Mouse (Mus musculus): Measurements from ENCODE around the gene Kcnk5. TPM values are rescaled to one million over a fixed set of nuclear protein-coding genes. Genes with fewer than 3 reads are reported as not detected.

Gene Kcnk5
- polyA plus RNA-seq, 1 experiment from 2014 or later = 4.5 TPM

DNA sequence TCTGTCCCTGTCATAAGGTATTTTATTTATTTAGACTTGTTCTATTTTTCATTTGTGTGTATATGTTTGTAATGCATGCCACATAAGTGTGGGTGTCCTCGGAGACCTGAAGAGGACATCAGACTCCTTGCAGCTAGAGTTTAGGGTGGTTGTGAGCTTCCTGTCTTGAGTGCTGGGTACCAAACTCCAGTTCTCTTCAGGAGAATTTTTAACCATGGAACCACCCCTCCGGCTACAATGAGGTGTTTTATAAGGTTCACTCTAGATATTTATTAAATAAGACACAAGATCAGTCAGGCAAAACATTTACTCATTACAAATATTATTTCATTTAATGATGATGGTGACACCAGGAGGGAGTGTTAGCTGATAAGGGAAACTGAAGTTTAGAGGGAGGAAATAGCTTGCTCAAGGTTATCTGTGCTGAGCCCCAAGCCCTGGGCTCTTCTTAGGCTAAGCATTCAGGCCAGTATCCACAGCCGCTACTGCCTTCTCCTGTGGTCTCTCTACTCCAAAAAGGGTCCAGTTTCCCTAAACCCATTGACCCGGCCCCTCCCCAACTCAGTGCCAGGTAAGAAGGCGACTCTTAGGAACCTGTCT lies 9.6 kb upstream of the Kcnk5 start:
- Histone ChIP-seq H3K9me3 (replicated peaks; ENCODE audit: control insufficient read depth, low read length) (no peaks in the 10 kb centered on the region), H3K27ac (replicated peaks; ENCODE audit: low read depth, low read length) (no peak overlapping the region), H3K4me1 (ENCODE audit: control insufficient read depth, insufficient read depth, low read length) (no peaks in the 10 kb centered on the region), H3K9ac (replicated peaks; ENCODE audit: low read length) (no peak overlapping the region), H3K4me3 (ENCODE audit: low read depth, low read length) (no peak overlapping the region), H3K4me2 (ENCODE audit: low read depth, low read length) (no peak overlapping the region), H3K27me3 (ENCODE audit: control insufficient read depth, insufficient read depth, low read length) (no peaks in the 10 kb centered on the region), H3K36me3 (replicated peaks; ENCODE audit: control insufficient read depth, insufficient read depth, low read depth, low read length) (no peaks in the 10 kb centered on the region)
- ATAC-seq (replicated peaks; ENCODE audit: insufficient number of reproducible peaks, low FRiP score, low TSS enrichment, low read depth) = no peak
- DNase-seq (ENCODE audit: low spot score) = no peak
- 82% methylated on average over 5 of the region's 5 CpGs for WGBS

DNA sequence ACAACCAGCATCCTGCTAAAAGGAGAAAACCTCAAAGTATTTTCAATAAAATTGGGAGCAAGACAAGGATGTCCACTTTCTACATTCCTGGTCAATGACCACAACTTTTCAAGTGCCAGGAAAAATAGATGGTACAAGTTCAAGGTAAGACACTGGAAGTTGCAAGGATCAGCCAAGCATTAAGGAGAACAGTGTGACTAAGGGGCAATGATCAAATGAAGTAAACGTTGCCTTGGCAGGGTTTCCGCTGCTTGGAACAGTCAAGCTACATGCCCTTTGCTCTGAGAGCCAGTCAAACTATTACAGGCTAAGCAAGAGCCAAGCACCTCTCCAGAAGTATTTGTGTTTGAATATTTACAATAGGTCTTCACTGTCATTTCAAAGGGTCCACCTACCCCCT lies 8.1 kb upstream of the Kcnk5 start:
- Histone ChIP-seq H3K9ac (replicated peaks; ENCODE audit: low read length) (no peak overlapping the region), H3K9me3 (replicated peaks; ENCODE audit: control insufficient read depth, low read length) (no peaks in the 10 kb centered on the region)
- 75% methylated on average over 2 of the region's 2 CpGs for WGBS

GRCm38 (mm10) chr14:20185426-20185825 lies 3.8 kb upstream of the Kcnk5 start:
- DNase-seq (ENCODE audit: low spot score) = no peak

More for the DNA sequence above, 8.1 kb upstream of the Kcnk5 start:
- DNase-seq (ENCODE audit: low spot score) = no peak
- H3K4me2 ChIP-seq (ENCODE audit: low read depth, low read length) = no peak overlapping the region
- H3K36me3 ChIP-seq (replicated peaks; ENCODE audit: control insufficient read depth, insufficient read depth, low read depth, low read length) = no peaks in the 10 kb centered on the region
- H3K27me3 ChIP-seq (ENCODE audit: control insufficient read depth, insufficient read depth, low read length) = no peaks in the 10 kb centered on the region
- ATAC-seq (replicated peaks; ENCODE audit: insufficient number of reproducible peaks, low FRiP score, low TSS enrichment, low read depth) = no peak
- no peaks in the 10 kb centered on the region for H3K4me1 ChIP-seq (ENCODE audit: control insufficient read depth, insufficient read depth, low read length)
- H3K4me3 ChIP-seq (ENCODE audit: low read depth, low read length) = no peak overlapping the region
- no peak overlapping the region for H3K27ac ChIP-seq (replicated peaks; ENCODE audit: low read depth, low read length)

GRCm38 (mm10) chr14:20183701-20184100 lies 2.1 kb upstream of the Kcnk5 start:
- no peaks in the 10 kb centered on the region for H3K9me3 ChIP-seq (replicated peaks; ENCODE audit: control insufficient read depth, low read length)
- H3K36me3 ChIP-seq (replicated peaks; ENCODE audit: control insufficient read depth, insufficient read depth, low read depth, low read length) = no peaks in the 10 kb centered on the region
- no peak overlapping the region for H3K4me2 ChIP-seq (ENCODE audit: low read depth, low read length)
- H3K4me1 ChIP-seq (ENCODE audit: control insufficient read depth, insufficient read depth, low read length) = peaks cover 6% of the 10 kb centered on the region
- ATAC-seq (replicated peaks; ENCODE audit: insufficient number of reproducible peaks, low FRiP score, low TSS enrichment, low read depth) = no peak
- H3K27ac ChIP-seq (replicated peaks; ENCODE audit: low read depth, low read length) = no peak overlapping the region
- DNase-seq (ENCODE audit: low spot score) = no peak
- no peaks in the 10 kb centered on the region for H3K27me3 ChIP-seq (ENCODE audit: control insufficient read depth, insufficient read depth, low read length)
- no peak overlapping the region for H3K9ac ChIP-seq (replicated peaks; ENCODE audit: low read length)
- WGBS = 61% methylated on average over 5 of the region's 5 CpGs
- H3K4me3 ChIP-seq (ENCODE audit: low read depth, low read length) = no peak overlapping the region

More at GRCm38 (mm10) chr14:20185426-20185825, 3.8 kb upstream of the Kcnk5 start:
- Histone ChIP-seq H3K9me3 (replicated peaks; ENCODE audit: control insufficient read depth, low read length) (no peaks in the 10 kb centered on the region), H3K27ac (replicated peaks; ENCODE audit: low read depth, low read length) (no peak overlapping the region), H3K27me3 (ENCODE audit: control insufficient read depth, insufficient read depth, low read length) (no peaks in the 10 kb centered on the region), H3K4me2 (ENCODE audit: low read depth, low read length) (no peak overlapping the region), H3K36me3 (replicated peaks; ENCODE audit: control insufficient read depth, insufficient read depth, low read depth, low read length) (no peaks in the 10 kb centered on the region), H3K4me1 (ENCODE audit: control insufficient read depth, insufficient read depth, low read length) (peaks cover 6% of the 10 kb centered on the region), H3K9ac (replicated peaks; ENCODE audit: low read length) (no peak overlapping the region), H3K4me3 (ENCODE audit: low read depth, low read length) (no peak overlapping the region)
- ATAC-seq (replicated peaks; ENCODE audit: insufficient number of reproducible peaks, low FRiP score, low TSS enrichment, low read depth) = no peak
- 78% methylated on average over 9 of the region's 9 CpGs for WGBS

DNA sequence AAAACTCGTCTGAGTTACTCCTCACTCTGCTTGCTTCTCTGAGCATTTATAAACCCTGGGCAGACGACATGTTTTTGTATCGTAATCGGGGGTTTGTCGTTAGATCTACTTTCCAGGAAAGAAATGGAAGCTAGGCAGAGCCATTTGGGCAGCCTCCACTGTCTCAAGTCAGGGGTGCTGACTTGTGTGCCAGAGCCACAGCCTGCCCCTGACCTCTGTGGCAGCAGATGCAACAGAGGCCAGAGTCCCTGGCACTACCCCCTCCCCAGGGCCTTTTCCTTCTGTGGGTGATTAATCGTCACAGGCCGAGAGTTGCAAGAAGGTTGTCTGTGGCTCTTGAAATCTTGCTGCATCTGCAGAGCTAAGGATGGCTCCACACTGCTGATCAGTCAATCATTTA lies 987 bp upstream of the Kcnk5 start:
- Histone ChIP-seq H3K27ac (replicated peaks; ENCODE audit: low read depth, low read length) (no peak overlapping the region), H3K9me3 (replicated peaks; ENCODE audit: control insufficient read depth, low read length) (no peaks in the 10 kb centered on the region), H3K4me2 (ENCODE audit: low read depth, low read length) (no peak overlapping the region), H3K9ac (replicated peaks; ENCODE audit: low read length) (no peak overlapping the region), H3K27me3 (ENCODE audit: control insufficient read depth, insufficient read depth, low read length) (no peaks in the 10 kb centered on the region), H3K36me3 (replicated peaks; ENCODE audit: control insufficient read depth, insufficient read depth, low read depth, low read length) (no peaks in the 10 kb centered on the region), H3K4me1 (ENCODE audit: control insufficient read depth, insufficient read depth, low read length) (peaks cover 6% of the 10 kb centered on the region), H3K4me3 (ENCODE audit: low read depth, low read length) (no peak overlapping the region)
- 70% methylated on average over 7 of the region's 7 CpGs for WGBS
- ATAC-seq (replicated peaks; ENCODE audit: insufficient number of reproducible peaks, low FRiP score, low TSS enrichment, low read depth) (no peak), DNase-seq (ENCODE audit: low spot score) (no peak)

DNA sequence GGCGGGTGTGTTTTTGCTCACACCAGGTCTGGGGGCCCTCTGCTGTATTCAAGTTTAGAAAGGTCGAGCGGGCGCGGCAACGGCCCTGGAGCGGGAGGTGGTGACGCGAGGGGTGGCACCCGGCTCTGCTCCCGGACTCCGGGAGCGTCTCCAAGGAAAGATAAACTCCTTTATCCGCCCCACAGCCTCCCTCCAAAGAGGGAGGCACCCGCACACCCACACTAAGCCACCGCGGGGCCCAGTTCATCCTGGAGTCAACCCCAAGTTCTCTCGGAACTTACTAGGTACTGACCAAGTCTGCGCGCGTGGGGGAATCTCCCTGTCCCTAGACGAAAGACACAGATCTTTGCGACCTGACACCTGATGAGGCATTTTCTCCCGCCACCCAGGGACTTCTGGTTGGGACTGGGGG lies 852 bp downstream of the Kcnk5 start:
- H3K27ac ChIP-seq (replicated peaks; ENCODE audit: low read depth, low read length) = no peak overlapping the region
- peaks cover 8% of the 10 kb centered on the region for H3K4me1 ChIP-seq (ENCODE audit: control insufficient read depth, insufficient read depth, low read length)
- peak overlapping the region; percentile 61 for H3K9ac ChIP-seq (replicated peaks; ENCODE audit: low read length)
- peak overlapping the region; percentile 91 for H3K4me2 ChIP-seq (ENCODE audit: low read depth, low read length)
- ATAC-seq (replicated peaks; ENCODE audit: insufficient number of reproducible peaks, low FRiP score, low TSS enrichment, low read depth) (no peak), DNase-seq (ENCODE audit: low spot score) (no peak)
- WGBS = under 1% methylated on average over 24 of the region's 24 CpGs
- H3K4me3 ChIP-seq (ENCODE audit: low read depth, low read length) = peak overlapping the region; percentile 51
- H3K36me3 ChIP-seq (replicated peaks; ENCODE audit: control insufficient read depth, insufficient read depth, low read depth, low read length) = no peaks in the 10 kb centered on the region
- H3K9me3 ChIP-seq (replicated peaks; ENCODE audit: control insufficient read depth, low read length) = no peaks in the 10 kb centered on the region
- no peaks in the 10 kb centered on the region for H3K27me3 ChIP-seq (ENCODE audit: control insufficient read depth, insufficient read depth, low read length)

GRCm38 (mm10) chr14:20180304-20180703 lies 1.3 kb downstream of the Kcnk5 start:
- Histone ChIP-seq H3K27ac (replicated peaks; ENCODE audit: low read depth, low read length) (no peak overlapping the region), H3K36me3 (replicated peaks; ENCODE audit: control insufficient read depth, insufficient read depth, low read depth, low read length) (no peaks in the 10 kb centered on the region), H3K4me1 (ENCODE audit: control insufficient read depth, insufficient read depth, low read length) (peaks cover 8% of the 10 kb centered on the region), H3K9ac (replicated peaks; ENCODE audit: low read length) (peak overlapping the region; percentile 61), H3K9me3 (replicated peaks; ENCODE audit: control insufficient read depth, low read length) (no peaks in the 10 kb centered on the region), H3K27me3 (ENCODE audit: control insufficient read depth, insufficient read depth, low read length) (no peaks in the 10 kb centered on the region), H3K4me3 (ENCODE audit: low read depth, low read length) (peak overlapping the region; percentile 51), H3K4me2 (ENCODE audit: low read depth, low read length) (peak overlapping the region; percentile 91)
- no peak for ATAC-seq (replicated peaks; ENCODE audit: insufficient number of reproducible peaks, low FRiP score, low TSS enrichment, low read depth)
- WGBS = 9% methylated on average over 6 of the region's 6 CpGs
- no peak for DNase-seq (ENCODE audit: low spot score)

- DNase-seq (ENCODE audit: low spot score) (no peak), ATAC-seq (replicated peaks; ENCODE audit: insufficient number of reproducible peaks, low FRiP score, low TSS enrichment, low read depth) (no peak)
- Histone ChIP-seq H3K27ac (replicated peaks; ENCODE audit: low read depth, low read length) (no peak overlapping the region), H3K9ac (replicated peaks; ENCODE audit: low read length) (peak overlapping the region; percentile 23; the same call in 1 of the 2 replicates), H3K4me3 (ENCODE audit: low read depth, low read length) (no peak overlapping the region), H3K4me2 (ENCODE audit: low read depth, low read length) (peak overlapping the region; percentile 19; the same call in 1 of the 2 replicates), H3K9me3 (replicated peaks; ENCODE audit: control insufficient read depth, low read length) (no peaks in the 10 kb centered on the region), H3K27me3 (ENCODE audit: control insufficient read depth, insufficient read depth, low read length) (no peaks in the 10 kb centered on the region), H3K36me3 (replicated peaks; ENCODE audit: control insufficient read depth, insufficient read depth, low read depth, low read length) (no peaks in the 10 kb centered on the region), H3K4me1 (ENCODE audit: control insufficient read depth, insufficient read depth, low read length) (peaks cover 8% of the 10 kb centered on the region)
- WGBS = 68% methylated on average over 5 of the region's 5 CpGs
These were observed 1.8 kb downstream of the Kcnk5 start for GRCm38 (mm10) chr14:20179731-20180280.

All from embryonic facial prominence, embryonic 11.5 days (tissue).